Mouse (Mus musculus): Measurements from ENCODE around the gene Cd59b. TPM values are rescaled to one million over a fixed set of nuclear protein-coding genes. Genes with fewer than 3 reads are reported as not detected.

The Cd59b gene
- polyA plus RNA-seq, 1 experiment from 2014 or later: 3.2 TPM

GRCm38 (mm10) chr2:104123540-104123939, 53.9 kb downstream of the Cd59b start:
- no peak overlapping the region for H3K27ac ChIP-seq
- H3K4me1 ChIP-seq: peaks cover 5% of the 10 kb centered on the region
- peaks cover 28% of the 10 kb centered on the region for H3K27me3 ChIP-seq
- peak overlapping the region; percentile 75; the same call in 1 of the 2 replicates for H3K4me3 ChIP-seq
- WGBS: 46% methylated on average over 3 of the region's 3 CpGs
- ATAC-seq (ENCODE audit: low FRiP score): no peak
- peak overlapping the region; percentile 73 for H3K4me2 ChIP-seq (replicated peaks)
- H3K9me3 ChIP-seq (replicated peaks): no peaks in the 10 kb centered on the region
- H3K9ac ChIP-seq: no peak overlapping the region
- H3K36me3 ChIP-seq: no peaks in the 10 kb centered on the region

GRCm38 (mm10) chr2:104124071-104124470, 54.4 kb downstream of the Cd59b start:
- no peak for ATAC-seq (ENCODE audit: low FRiP score)

GRCm38 (mm10) chr2:104128803-104129531, 59.3 kb downstream of the Cd59b start:
- Histone ChIP-seq H3K4me2 (replicated peaks) (no peak overlapping the region), H3K4me1 (no peaks in the 10 kb centered on the region), H3K27me3 (peaks cover 20% of the 10 kb centered on the region), H3K4me3 (no peak overlapping the region), H3K27ac (no peak overlapping the region), H3K9me3 (replicated peaks) (no peaks in the 10 kb centered on the region), H3K9ac (no peak overlapping the region), H3K36me3 (no peaks in the 10 kb centered on the region)
- 87% methylated on average over 13 of the region's 13 CpGs for WGBS
- no peak for ATAC-seq (ENCODE audit: low FRiP score)

More at GRCm38 (mm10) chr2:104124071-104124470, 54.4 kb downstream of the Cd59b start:
- H3K9me3 ChIP-seq (replicated peaks): no peaks in the 10 kb centered on the region
- peaks cover 28% of the 10 kb centered on the region for H3K27me3 ChIP-seq
- peaks cover 5% of the 10 kb centered on the region for H3K4me1 ChIP-seq
- no peaks in the 10 kb centered on the region for H3K36me3 ChIP-seq
- WGBS: 77% methylated on average over 5 of the region's 5 CpGs
- H3K4me2 ChIP-seq (replicated peaks): no peak overlapping the region
- H3K4me3 ChIP-seq: no peak overlapping the region
- H3K9ac ChIP-seq: no peak overlapping the region
- no peak overlapping the region for H3K27ac ChIP-seq

- Histone ChIP-seq H3K4me2 (replicated peaks) (no peak overlapping the region), H3K27me3 (peaks cover 12% of the 10 kb centered on the region), H3K9me3 (replicated peaks) (no peaks in the 10 kb centered on the region), H3K4me1 (no peaks in the 10 kb centered on the region), H3K9ac (no peak overlapping the region), H3K4me3 (no peak overlapping the region), H3K36me3 (no peaks in the 10 kb centered on the region), H3K27ac (no peak overlapping the region)
- no peak for ATAC-seq (ENCODE audit: low FRiP score)
- WGBS: 82% methylated on average over 6 of the region's 6 CpGs
Observed at GRCm38 (mm10) chr2:104130165-104130564, 60.5 kb downstream of the Cd59b start.

- Histone ChIP-seq H3K9ac (no peak overlapping the region), H3K36me3 (no peaks in the 10 kb centered on the region), H3K4me1 (no peaks in the 10 kb centered on the region), H3K27me3 (peaks cover 6% of the 10 kb centered on the region; the same call in 1 of the 2 replicates), H3K27ac (no peak overlapping the region), H3K4me2 (replicated peaks) (no peak overlapping the region), H3K9me3 (replicated peaks) (no peaks in the 10 kb centered on the region), H3K4me3 (no peak overlapping the region)
- WGBS: 71% methylated on average over 3 of the region's 3 CpGs
- no peak for ATAC-seq (ENCODE audit: low FRiP score)
Observed at GRCm38 (mm10) chr2:104130969-104131368, 61.3 kb downstream of the Cd59b start.

- Histone ChIP-seq H3K36me3 (no peaks in the 10 kb centered on the region), H3K4me1 (no peaks in the 10 kb centered on the region), H3K9ac (no peak overlapping the region), H3K4me3 (no peak overlapping the region), H3K27ac (no peak overlapping the region), H3K9me3 (replicated peaks) (no peaks in the 10 kb centered on the region), H3K27me3 (no peaks in the 10 kb centered on the region), H3K4me2 (replicated peaks) (no peak overlapping the region)
- 76% methylated on average over 7 of the region's 7 CpGs for WGBS
- ATAC-seq (ENCODE audit: low FRiP score): no peak
Observed at GRCm38 (mm10) chr2:104132266-104132859, 62.7 kb downstream of the Cd59b start.

- WGBS: 53% methylated on average over 11 of the region's 12 CpGs
- no peak overlapping the region for H3K4me3 ChIP-seq
- H3K27me3 ChIP-seq: no peaks in the 10 kb centered on the region
- no peak for ATAC-seq (ENCODE audit: low FRiP score)
- H3K36me3 ChIP-seq: no peaks in the 10 kb centered on the region
- no peak overlapping the region for H3K4me2 ChIP-seq (replicated peaks)
- H3K27ac ChIP-seq: no peak overlapping the region
- no peak overlapping the region for H3K9ac ChIP-seq
- no peaks in the 10 kb centered on the region for H3K4me1 ChIP-seq
- no peaks in the 10 kb centered on the region for H3K9me3 ChIP-seq (replicated peaks)
Observed at GRCm38 (mm10) chr2:104133042-104133810, 63.6 kb downstream of the Cd59b start.

GRCm38 (mm10) chr2:104134150-104135056, 64.8 kb downstream of the Cd59b start:
- Histone ChIP-seq H3K4me3 (no peak overlapping the region), H3K27ac (no peak overlapping the region), H3K9ac (no peak overlapping the region), H3K36me3 (no peaks in the 10 kb centered on the region), H3K27me3 (no peaks in the 10 kb centered on the region), H3K4me1 (no peaks in the 10 kb centered on the region), H3K9me3 (replicated peaks) (no peaks in the 10 kb centered on the region), H3K4me2 (replicated peaks) (no peak overlapping the region)
- peak; percentile 56 for ATAC-seq (ENCODE audit: low FRiP score)
- WGBS: 47% methylated on average over 8 of the region's 8 CpGs

GRCm38 (mm10) chr2:104135920-104136319, 66.3 kb downstream of the Cd59b start:
- Histone ChIP-seq H3K4me2 (replicated peaks) (no peak overlapping the region), H3K9me3 (replicated peaks) (no peaks in the 10 kb centered on the region), H3K9ac (no peak overlapping the region), H3K27ac (no peak overlapping the region), H3K4me3 (no peak overlapping the region), H3K4me1 (no peaks in the 10 kb centered on the region), H3K27me3 (no peaks in the 10 kb centered on the region), H3K36me3 (no peaks in the 10 kb centered on the region)
- no peak for ATAC-seq (ENCODE audit: low FRiP score)
- 65% methylated on average over 2 of the region's 2 CpGs for WGBS

Measured in hindbrain, embryonic 12.5 days (tissue).